Mouse (Mus musculus) liver, postnatal 0 days (tissue): Measurements from ENCODE around the gene Ptpn21.

Experiments used
- CTCF ChIP-seq: sonication (generic); IDR thresholded peaks from 2 replicates; pipeline ENCODE4 v1.5.1; 2016; ENCODE audit warnings: antibody characterized with exemption, low read depth
- EP300 ChIP-seq: IDR thresholded peaks from 2 replicates; pipeline ENCODE4 v1.6.1; 2016; ENCODE audit warnings: antibody characterized with exemption, low read depth, mild to moderate bottlenecking

DNA sequence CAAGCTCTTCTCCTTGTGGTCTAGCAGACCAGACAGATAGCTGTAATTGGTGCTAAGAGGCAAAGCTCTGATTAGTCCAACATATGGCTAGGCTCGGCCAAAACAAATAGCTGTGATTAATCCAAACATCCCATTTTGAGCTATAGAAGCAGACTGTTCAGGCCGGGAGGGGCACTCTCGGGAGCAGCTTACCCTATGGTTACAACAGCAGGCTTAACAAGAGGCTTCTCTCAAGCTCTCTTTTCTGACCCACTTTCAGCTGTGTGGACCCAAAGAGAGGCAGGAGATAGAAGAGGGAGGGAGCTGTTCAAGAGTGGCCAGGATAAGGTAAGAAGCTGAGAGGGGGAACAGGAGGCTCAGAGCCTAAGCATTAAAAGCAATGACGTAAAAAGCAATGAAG, 8.4 kb upstream of the Ptpn21 start:
- no peak for TF ChIP-seq CTCF
- TF ChIP-seq EP300 = no peak
